Mouse (Mus musculus) 3T3-L1 (cell line): ENCODE data around the gene Dek.
A peak's percentile ranks its signal among the peaks of the same experiment; 100 is the strongest.

Source experiments
- DNase-seq: peaks from one replicate; pipeline ENCODE4 v3.0.0-alpha.2; 2015; ENCODE audit warnings: low read depth, low spot score

The Dek gene

GRCm38 (mm10) chr13:47105711-47106579, at the start of gene Dek:
Gene Dek (minus strand): TSS chr13:47106201.
- peak; percentile 78 for DNase-seq

DNA sequence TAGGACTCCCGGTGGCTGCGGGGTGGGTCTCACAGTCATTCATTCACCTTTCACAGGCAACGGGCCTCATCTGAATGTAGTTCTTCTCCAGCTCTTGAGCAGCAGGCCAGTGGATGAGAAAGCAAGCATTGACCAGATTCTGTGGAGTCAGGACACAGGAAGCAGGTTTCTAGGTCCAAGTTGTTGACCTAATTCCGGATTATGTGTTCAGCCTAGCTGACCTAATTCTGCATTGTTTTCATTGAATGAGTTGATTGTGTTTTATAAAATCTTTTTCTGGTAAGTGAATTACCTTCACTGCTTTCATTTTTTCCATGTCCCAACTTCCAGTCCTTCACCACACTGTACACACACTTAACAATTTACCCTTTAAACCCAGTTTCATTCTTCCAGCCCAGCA, 48.9 kb upstream of the Dek start:
- DNase-seq: no peak

DNA sequence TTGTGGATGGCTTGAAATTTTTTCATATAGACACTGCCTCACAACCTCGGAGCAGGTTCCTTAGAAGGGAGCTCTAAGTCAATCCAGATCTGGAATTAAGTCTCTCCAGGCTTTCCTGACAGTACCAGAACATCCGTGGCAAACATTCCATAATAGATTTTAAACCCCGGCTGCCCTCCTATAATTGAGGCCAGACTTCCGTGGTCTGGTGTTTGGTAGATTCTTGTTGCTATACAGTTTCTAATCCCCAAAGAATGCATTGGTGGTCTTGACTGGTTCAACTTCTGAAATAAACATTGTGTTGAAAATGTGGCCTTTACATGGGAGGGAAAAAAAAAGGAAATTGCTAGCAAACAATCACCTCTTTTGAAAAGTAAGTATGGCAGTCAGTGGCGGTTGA, 47.2 kb upstream of the Dek start:
- peak; percentile 21 for DNase-seq

GRCm38 (mm10) chr13:47152390-47152789, 46.4 kb upstream of the Dek start:
- peak; percentile 78 for DNase-seq

- DNase-seq: no peak
Observed at GRCm38 (mm10) chr13:47151060-47151459, 45.1 kb upstream of the Dek start.

GRCm38 (mm10) chr13:47149993-47150392, 44.0 kb upstream of the Dek start:
- no peak for DNase-seq

DNA sequence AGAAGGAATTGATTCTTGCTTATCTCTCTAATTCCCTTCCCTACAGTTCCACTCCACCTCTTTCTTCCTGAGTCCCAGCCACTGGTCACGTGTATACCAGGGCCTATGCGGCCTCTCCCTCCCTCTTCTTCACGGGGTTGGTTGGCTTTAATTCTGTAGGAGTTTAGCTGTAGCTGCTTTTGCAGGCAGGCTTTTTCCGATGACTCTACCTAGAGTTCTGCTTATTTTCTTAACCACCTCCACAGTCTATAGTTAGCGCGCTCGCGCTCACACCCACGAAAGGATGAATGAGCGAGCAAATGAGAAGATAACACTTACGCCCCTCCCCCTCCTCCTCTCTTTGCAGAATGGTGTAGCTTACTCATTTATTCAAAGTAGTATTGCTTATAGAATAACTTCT, 42.6 kb upstream of the Dek start:
- no peak for DNase-seq

- no peak for DNase-seq
Observed at GRCm38 (mm10) chr13:47146388-47146787, 40.4 kb upstream of the Dek start.

- DNase-seq: no peak
Observed at GRCm38 (mm10) chr13:47145939-47146338, 39.9 kb upstream of the Dek start.

DNA sequence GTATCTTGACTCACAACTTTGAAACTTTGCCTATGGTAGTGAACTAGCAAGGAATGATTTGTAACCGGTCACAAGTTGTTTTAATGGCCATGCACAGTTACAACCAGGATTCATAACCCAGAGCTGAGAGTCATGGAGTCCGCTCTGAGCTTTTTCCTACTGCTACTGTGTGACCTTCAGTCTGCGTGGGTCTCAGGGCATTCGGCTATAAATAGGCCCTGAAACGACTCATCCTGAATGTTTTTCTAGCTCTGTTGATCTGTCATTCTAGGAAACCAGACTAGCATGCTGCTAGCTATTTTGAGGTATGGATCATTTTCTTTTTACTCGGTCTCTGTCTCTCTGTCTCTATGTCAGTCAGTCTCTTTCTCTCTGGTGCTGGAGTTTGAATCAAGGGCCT, 36.8 kb upstream of the Dek start:
- DNase-seq: no peak

DNA sequence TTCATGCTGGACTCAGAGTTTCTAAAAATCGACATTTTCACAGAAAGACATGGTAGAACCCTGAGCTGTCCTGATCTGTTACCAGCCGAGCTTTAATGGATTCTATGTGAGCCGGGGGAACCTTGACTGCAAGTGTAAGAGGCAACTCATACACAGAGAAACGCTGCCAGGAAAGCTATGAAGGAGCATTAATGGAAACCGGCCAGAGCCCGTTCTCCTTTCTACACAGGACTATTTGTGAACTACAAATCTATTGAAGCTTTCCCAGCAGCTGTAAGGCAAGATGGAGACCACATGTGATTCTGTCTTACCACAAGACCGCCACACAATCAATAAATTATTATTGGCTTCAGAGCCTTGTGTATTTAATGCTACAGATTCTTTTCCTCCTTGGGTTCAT, 29.7 kb upstream of the Dek start:
- no peak for DNase-seq

DNA sequence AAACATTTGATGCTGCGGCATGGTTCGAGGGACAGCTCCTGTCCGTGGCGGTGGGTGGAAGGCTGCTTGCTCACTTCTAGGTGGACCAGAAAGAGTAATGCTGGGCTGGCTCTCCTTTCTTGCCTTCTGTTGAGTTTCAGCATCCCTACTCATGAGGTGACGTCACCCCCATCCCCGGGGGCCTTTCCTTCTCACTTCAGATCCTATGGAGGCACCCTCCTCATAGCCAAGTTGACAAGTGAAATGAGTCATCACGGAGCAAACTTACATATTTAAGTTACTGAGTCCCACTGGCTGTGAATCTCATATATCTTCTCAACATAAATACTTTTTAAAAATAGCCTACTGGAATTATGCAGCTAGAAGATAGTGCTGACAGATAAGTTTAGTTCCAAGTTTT, 28.8 kb upstream of the Dek start:
- DNase-seq: no peak

- DNase-seq: no peak
Observed at GRCm38 (mm10) chr13:47133058-47133457, 27.1 kb upstream of the Dek start.

DNA sequence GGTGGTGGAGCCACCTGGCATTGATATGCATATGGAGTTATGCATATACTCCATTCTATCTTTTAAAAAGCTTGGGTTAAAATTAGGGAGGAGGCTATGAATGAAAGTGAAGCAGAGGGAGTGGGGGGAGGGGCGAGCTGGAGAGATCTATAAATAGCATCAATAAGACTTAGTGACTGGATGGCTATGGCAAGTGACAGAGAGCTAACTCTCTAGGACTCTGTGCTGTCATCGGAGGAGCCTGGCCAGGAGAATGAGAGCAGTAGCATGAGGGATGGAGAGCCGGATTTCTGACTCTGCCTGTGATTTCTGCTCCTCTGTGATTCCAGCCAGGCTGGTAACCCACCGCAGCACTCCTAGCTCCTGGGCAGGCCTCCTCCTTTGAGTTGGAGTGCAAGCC, 23.1 kb upstream of the Dek start:
- no peak for DNase-seq

- DNase-seq: no peak
Observed at GRCm38 (mm10) chr13:47125595-47125994, 19.6 kb upstream of the Dek start.

DNA sequence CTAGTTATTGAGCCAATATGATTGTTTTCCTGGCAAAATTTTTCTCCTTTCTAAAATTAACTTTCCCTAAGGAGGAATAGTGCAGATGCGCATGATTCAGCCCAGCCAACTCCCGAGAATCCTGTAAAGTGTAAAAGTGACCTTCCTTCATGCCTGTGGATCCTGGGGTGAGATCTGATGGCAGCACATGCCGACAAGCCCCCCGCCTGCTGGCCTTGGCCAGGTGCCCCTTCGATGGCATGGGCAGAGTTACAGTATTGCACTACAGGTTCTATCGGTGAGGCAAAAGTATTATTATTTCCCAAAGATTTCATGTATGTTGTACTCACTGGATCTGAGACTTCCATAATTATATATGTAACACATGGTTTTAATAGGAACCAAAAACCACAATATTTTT, 19.0 kb upstream of the Dek start:
- DNase-seq: no peak

DNA sequence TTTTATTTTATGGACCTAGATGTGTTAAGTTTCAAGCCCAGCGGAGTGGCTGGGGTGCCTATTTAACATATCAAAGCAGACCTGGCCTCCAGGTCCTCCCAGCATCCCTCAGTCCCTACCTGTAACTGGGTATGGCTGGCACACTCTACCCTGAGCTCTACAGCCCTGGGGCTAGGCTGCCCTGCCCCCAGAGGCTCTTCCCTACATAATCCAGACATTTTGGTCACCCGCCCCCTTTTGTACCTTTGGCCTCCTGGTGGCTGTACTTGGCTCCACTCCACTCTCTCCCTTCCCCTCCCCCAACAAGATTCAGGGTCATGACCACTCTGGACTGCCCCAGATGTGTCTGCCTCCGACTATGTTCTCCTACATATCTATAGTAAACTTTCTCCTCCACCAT, 18.4 kb upstream of the Dek start:
- DNase-seq: no peak

DNA sequence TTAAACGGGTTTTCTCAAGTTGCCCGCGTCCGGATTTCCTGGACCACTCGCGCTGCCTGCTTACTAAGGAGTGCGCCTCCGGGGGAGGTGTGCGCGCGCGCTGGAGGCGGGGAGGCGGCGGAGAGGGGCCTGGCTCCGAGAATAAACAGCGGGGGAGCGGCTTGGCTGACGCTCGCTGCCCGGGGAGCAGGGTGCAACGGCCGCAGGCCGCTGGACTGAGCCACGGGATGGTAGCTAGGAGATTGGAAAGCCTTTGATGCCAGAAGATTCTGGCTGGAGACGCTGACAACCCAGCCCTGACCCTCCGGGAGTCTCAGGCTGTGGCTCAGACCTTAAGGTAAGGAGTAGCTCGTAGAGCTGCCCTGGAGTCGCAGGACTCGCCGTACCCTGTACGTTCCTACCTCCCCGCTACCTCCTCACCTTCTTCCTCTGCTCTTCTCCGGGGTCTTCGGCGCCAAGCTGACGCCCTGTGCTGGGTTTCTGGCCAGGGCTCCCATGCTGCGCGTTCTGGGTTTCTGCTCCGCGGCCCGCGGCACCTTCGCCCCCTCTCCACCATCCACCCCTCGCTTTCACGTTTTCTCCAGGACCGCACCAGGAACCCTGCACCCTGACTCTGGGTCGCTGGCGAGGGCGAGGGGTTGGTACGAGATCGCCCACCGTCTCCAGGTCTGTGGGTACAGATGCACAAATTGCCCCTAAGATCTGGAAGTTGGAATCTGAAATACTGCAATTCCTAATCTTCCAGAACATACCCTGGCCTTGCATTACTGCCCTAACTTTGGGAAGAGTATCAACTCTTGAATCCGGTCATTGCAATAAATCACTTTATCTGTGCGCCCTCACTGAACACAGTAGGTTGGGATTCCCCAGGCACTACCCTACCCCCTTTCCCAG, 16.8 kb upstream of the Dek start, which contains the start of gene Rnf144b:
TSS of gene Rnf144b (plus strand) at position 120 of the 894 bp plus-strand sequence.
- no peak for DNase-seq

- no peak for DNase-seq
Observed at GRCm38 (mm10) chr13:47121333-47121889, 15.4 kb upstream of the Dek start.

DNA sequence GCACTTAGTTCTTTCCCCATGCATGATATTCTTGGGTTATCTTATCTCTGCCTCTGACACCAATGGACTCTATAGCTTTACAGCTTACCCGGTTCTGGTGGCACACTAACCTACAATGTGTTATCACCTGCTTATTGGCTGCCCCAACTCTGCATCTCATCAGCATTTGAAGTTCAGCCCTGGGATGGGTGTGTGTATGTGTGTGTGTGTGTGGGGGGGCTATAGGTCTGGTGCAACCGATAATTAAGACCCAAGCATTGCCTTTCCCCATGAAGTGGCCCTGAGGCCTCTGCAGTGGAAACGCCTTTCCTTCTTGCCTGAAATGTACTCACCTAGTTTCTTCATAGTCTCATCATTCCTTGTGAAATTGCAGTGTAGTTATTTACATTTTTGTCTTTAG, 10.0 kb upstream of the Dek start:
- no peak for DNase-seq

- no peak for DNase-seq
Observed at GRCm38 (mm10) chr13:47112924-47113323, 6.9 kb upstream of the Dek start.

DNA sequence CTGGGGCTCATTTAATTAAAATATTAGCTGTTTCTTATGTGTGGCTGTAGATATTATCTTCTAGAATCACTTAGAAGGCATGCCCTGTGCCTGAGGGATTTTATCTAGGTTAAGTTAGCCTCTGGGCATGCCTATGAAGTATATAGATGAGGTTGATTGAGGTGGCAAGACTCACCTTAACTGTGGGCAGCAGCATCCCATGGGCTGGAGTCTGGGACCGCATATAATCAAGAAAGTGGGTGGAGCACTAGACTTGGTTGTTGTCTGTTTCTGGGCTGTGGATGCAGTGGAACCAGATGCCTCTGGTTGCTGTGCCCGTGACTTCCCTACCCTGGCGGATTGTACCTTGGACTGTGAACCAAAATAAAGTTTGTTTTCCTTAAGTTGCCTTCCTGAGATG, 6.1 kb upstream of the Dek start:
- DNase-seq: no peak
